Mouse (Mus musculus) left cerebral cortex, postnatal 36 days (tissue): ENCODE data around the gene Ubxn2a. TPM values are rescaled to one million over a fixed set of nuclear protein-coding genes. Genes with fewer than 3 reads are reported as not detected.
"Not testable (repeated sequence)": the region's sequence is repeated elsewhere in the genome, so short reads cannot be mapped to it uniquely, and the experiment has no call there.

Experiments used
- DNase-seq, 2 experiments: peaks; one replicate each; pipeline ENCODE4 v3.0.0; 2021 to 2022; ENCODE audit warnings: low spot score in 2 of 2, mixed read lengths in 1 of 2
- intact Hi-C: fragments of 180-260 bp; cut with DNase I; formaldehyde crosslinking; loops from one replicate; pipeline ENCODE4 v1.15.1; 2025
- total RNA-seq, 2 experiments: library from RNA; stranded (reverse); gene quantifications; 2 replicates each; pipeline ENCODE4 v1.2.3; 2021

The Ubxn2a gene
- total RNA-seq = 10 to 100 TPM; 55.7 to 58.6 TPM

- intact Hi-C loops = loop anchor here (5.0 kb wide), 1 partner anchor 65 kb away; the partner anchor contains the start of genes Fkbp1b and Wdcp
These were observed at the start of gene Ubxn2a for GRCm38 (mm10) chr12:4906951-4907906. Gene Ubxn2a (minus strand): TSS chr12:4907705.

DNA sequence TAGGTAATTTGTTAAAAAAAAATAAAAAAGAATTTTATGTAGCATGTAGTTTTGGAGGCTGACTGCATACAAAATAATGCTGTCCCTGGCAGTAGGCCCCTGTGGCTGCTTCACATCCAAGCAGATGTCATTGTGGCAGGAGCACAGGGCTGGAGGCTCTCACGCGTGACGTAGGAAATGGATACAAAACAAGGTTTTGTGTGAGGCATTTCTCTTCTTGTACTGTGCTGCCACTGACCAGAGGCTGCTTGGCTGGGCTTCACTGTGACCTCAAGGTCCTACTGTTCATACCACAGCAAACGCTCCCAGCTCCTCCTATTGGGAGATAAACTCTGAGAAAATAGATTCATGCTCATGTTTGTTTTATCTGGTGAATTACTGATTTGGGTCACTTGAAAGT is 45.7 kb upstream of the Ubxn2a start:
- no peak for DNase-seq
- intact Hi-C loops = no loop called here

More at GRCm38 (mm10) chr12:4906951-4907906, at the start of gene Ubxn2a:
- peak; percentile 93 to 95 for DNase-seq

GRCm38 (mm10) chr12:4952272-4952671 is 44.8 kb upstream of the Ubxn2a start:
- DNase-seq = no peak
- intact Hi-C loops = no loop called here

- intact Hi-C loops = no loop called here
These were observed 23.5 kb upstream of the Ubxn2a start for GRCm38 (mm10) chr12:4930820-4931548.

DNA sequence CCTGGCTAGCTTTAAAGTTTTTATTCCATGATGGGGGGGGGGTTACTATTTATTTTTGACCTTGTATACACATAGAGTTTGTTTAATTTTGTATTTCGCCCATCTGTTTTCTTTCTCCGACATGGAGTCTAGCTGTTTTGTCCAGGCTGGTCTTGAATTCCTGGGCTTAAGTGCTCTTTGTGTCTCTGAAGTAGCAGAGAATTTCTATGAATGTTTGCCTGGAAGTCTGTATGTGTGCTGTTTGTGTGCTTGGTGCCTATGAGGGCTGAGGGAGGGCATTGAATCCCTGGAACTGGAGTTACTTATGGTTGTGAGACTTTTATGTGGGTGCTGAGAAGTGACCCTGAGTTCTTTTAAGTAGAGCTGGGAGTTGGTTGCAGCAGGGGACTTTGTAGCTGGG is 20.7 kb upstream of the Ubxn2a start:
- intact Hi-C loops = no loop called here
- DNase-seq = no peak

More at GRCm38 (mm10) chr12:4930820-4931548, 23.5 kb upstream of the Ubxn2a start:
- no peak for DNase-seq

- intact Hi-C loops = no loop called here
- DNase-seq = peak; percentile 55 to 71
These were observed 10.5 kb upstream of the Ubxn2a start for GRCm38 (mm10) chr12:4917805-4918591.

DNA sequence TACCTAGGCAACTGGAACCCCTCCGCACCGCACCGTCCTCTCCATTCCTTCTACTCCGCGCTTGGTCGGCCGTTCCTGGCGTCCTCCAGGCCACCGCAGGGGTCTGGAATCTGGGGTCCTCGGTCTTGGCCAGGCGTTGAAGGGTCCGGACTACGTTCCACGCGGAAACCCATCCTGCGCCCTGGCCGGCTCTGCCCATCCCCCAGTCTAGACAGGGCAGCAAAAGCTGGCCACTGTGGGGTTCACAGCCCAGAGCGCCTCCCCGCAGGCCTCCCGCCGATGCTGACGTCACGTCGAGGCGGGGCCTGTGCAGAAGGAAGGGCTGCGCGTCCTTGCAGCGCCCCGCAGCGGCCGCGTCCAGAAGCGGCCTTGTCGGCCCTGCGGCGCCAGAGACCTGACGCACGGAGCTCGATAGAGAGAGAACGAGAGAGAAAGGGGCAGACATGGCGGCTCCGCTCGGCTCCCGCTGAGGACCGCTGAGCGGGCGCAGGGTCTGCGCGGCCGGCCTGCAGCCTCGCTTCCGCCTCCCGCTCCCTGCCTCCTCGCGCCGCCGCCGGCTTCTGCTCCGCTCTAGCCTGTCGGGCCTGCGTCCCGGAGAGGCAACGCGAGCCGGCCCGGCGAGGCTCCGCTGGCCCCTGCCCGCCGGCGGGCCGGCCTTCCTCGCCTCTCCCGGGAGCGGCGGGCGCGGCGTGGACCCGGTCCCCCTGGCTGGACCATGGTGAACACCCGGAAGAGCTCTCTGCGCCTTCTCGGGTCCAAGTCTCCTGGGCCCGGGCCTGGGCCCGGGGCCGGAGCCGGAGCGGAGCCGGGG is 9.7 kb upstream of the Ubxn2a start, which contains the start of gene Atad2b:
Gene Atad2b (plus strand): TSS at position 360 of the 811 bp plus-strand sequence.
- intact Hi-C loops = no loop called here
- peak; percentile 97 to 98 for DNase-seq

DNA sequence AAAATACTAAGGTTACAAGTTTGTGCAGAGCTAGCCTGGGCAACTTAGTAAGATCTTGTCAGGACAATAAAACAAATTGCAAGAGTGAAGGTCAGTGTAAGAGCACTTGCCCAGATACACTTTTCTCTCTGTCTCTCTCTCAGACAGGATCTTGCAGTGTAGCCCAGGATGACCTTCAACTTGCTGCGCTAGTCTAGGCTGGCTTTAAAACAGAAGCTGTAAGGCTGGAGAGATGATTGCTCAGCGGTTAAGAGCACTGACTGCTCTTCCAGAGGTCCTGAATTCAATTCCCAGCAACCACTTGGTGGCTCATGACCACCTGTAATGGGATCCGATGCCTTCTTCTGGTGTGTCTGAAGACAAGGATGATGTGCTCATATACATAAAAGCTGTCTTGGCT is 7.4 kb upstream of the Ubxn2a start:
- intact Hi-C loops = no loop called here
- no peak for DNase-seq

DNA sequence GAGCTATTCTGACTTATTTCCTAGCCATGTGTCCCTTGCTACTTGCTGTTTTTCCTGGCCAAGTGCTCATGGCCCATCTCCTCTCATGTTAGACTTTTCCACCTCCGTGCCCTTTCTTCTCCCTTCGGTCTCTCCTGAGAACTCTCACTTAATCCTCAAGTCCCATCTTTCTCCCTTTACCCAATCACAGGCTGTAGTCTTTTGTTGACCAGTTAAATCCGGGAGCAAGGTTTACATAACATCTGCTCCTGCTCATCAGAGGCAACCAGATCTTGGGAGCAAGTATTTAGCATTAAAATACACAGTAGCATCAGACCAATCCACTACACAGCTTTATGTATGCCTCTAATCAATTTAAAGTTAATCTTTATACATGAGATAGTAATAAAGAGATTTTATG is 6.9 kb upstream of the Ubxn2a start:
- DNase-seq = no peak
- intact Hi-C loops = no loop called here

DNA sequence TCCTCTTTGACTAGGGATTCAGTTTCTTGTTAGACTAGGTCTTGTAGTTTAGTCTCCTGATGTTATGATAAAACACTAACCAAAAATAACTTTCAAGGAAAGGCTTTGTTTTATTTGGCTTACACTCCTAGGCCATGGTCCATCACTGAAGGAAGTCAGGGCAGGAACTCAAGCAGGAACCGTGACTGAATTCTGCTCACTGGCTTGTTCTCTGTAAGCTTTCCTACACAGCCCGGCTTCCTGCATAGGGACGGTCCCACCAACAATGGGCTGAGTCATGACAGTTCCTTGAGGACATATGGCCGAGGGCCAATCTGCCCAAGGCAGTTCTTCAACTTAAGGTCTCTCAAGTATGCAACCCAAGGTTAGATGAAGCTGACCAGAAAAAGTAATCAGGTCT is 4.2 kb upstream of the Ubxn2a start:
- no peak for DNase-seq
- intact Hi-C loops = no loop called here

GRCm38 (mm10) chr12:4910496-4910895 is 3.0 kb upstream of the Ubxn2a start:
- intact Hi-C loops = not testable (repeated sequence)

DNA sequence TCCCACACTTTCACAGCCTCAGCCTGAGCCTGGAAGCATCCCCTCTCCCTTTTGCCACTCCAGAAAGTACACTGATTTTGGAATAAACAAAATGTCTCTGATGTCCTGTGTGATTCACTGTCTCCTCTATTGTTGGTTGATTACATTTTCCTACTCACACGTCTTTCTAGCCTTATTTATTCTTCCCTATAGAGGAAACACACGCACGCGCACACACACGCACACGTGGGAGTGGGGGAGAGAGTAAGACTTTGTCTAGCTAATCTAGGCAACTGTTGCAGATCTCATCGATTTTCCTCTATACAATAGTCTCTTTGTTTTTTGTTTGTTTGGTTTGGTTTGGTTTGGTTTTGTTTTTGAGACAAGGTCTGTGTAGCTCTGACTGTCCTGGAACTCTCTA is 886 bp upstream of the Ubxn2a start:
- intact Hi-C loops = loop anchor here (5.0 kb wide), 1 partner anchor 66 kb away; the partner anchor contains the start of genes Fkbp1b and Wdcp
- no peak for DNase-seq

More at GRCm38 (mm10) chr12:4910496-4910895, 3.0 kb upstream of the Ubxn2a start:
- DNase-seq = not testable (repeated sequence)

DNA sequence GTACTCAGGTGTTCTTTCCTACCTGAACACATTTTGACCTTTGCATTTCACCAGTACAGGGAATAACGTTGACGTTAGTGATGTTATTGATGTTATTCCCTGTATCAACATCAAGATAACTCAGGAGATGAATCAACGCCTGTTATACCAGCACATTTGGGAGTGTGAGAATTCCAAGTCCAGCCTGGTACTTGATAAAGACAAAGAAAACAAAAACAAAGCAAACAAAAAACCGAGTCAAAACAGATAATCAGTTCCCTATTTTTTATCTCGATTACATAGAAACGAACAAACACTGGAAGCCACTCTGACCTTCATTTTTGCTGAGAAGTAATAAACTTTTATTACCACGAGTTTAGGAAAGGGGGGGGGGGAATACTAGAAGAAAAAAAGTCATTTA is 1.0 kb downstream of the Ubxn2a start:
- intact Hi-C loops = loop anchor here (5.0 kb wide), 1 partner anchor 64 kb away; the partner anchor contains the start of genes Fkbp1b and Wdcp
- DNase-seq = no peak

- intact Hi-C loops = loop anchor here (5.0 kb wide), 1 partner anchor 64 kb away; the partner anchor contains the start of genes Fkbp1b and Wdcp
- no peak for DNase-seq
These were observed 1.6 kb downstream of the Ubxn2a start for GRCm38 (mm10) chr12:4905946-4906345.

GRCm38 (mm10) chr12:4898024-4898423 is 9.5 kb downstream of the Ubxn2a start:
- no peak for DNase-seq

DNA sequence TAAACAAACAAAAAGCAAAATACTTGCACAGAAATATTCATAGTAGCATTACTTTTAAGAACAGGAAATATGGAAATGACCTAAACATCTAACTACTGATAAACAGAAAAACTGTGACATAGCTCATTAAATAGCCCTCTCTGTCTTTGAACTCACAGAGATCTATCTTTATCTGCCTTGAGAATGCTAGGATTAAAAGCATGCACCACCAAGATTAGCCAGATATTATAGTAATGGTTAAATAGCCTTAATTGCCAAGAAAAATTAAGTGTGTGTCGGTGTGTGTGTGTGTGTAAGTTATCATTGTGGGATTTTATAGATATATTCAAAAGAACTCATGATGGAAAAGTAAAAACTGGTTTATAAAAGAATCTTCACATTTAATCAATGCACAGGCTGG is 17.6 kb downstream of the Ubxn2a start:
- intact Hi-C loops = no loop called here
- no peak for DNase-seq

More at GRCm38 (mm10) chr12:4898024-4898423, 9.5 kb downstream of the Ubxn2a start:
- intact Hi-C loops = no loop called here

- DNase-seq = no peak
- intact Hi-C loops = no loop called here
These were observed 18.3 kb downstream of the Ubxn2a start for GRCm38 (mm10) chr12:4889251-4889650.

- intact Hi-C loops = no loop called here
- no peak for DNase-seq
These were observed 18.8 kb downstream of the Ubxn2a start for GRCm38 (mm10) chr12:4888739-4889138.
